Mouse (Mus musculus) cerebellum, adult (tissue): ENCODE measurements at regions not wholly inside any gene's neighbourhood (a gene's known extent, or its start where the extent isn't known, plus 50 kb on each side); places are given as distances from the start of the nearest gene placed in this dataset.

Experiments used
- ATAC-seq: cut with Nextera tagmentation; 2 replicates; pipeline ENCODE4 v1.9.2; 2017; ENCODE audit warnings: mild to moderate bottlenecking, moderate library complexity, mixed read lengths; ENCODE audit not compliant: insufficient number of reproducible peaks, low FRiP score, low TSS enrichment

- no peak for ATAC-seq
Measured at GRCm38 (mm10) chr4:127535630-127536029, 177.6 kb upstream of the Gjb5 start.

DNA sequence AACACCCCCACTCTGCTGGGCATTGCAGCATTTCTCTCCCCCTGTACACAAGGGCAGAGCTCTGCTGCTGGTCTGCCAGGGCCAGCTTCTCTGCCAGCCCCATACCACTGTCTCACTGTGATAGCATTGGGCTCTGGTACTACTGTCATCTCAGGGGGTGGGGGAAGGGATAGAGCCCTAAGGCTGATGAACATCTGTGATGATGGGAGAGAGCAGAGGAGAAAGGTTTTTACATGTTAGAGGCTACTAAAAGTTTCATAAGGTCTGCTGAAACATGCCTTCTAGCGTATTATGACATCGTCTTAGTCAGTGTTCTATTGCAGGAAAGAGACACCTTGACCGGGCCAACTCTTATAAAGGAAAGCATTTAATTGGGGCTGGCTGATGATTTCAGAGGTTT is 176.4 kb upstream of the Gjb5 start:
- no peak for ATAC-seq

DNA sequence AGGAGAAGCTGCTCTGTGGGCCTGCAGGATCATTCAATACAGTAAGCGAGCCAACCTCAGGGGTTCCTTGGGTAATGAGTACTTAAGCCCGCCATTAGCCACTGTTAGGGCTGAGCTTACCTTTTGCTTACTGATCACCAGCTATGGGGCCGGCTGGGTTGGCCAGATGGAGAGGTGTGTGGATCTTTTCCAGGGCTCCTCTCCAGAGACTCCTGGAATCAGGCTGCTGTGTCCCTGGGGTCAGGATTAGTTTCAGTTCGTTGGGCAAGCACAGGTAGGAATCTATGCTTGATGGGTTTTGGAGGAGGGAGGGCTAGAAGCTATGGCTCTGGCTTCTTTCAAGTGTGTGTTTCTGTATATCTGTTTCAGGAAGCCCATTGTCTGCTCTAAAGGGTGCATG is 175.7 kb upstream of the Gjb5 start:
- no peak for ATAC-seq

DNA sequence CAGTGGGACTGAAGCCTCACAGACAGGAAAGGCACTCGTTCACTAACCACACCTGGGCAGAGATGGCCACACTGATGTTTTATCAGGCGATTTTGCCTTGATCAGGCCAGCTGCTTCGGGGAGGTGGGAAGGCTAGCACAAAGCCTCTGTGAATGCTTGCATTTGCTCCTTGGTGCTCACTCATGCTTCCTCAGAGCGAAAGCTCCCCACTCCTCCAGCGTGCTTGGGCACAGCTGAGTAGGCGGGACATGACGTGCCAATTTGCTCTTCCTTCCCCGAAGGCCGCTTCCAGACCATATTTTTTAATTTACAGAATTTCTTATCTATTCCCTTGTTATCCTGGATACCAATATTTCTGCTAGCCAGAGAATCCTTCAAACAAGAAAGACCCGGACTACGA is 172.8 kb upstream of the Gjb5 start:
- no peak for ATAC-seq

DNA sequence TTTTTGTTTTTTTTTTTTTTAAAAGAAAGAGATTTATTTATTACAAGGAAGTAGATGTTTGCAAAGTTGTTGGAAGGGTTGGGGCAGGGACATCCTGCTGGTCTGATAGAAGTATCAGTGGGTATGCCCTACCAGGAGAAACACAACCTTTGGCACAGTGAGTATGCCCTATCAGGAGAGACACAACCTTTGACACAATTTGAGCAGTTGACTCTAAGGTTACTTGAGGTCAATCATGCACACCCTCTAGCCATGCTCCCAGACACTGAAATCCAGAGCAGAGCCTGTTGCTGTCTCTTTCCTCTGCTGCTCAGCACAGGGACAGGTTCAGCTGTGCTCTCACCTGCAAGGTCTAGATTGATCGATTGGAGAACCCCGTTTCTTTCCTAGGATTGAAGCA is 164.2 kb upstream of the Gjb5 start:
- ATAC-seq: no peak

GRCm38 (mm10) chr4:127517978-127518377 is 160.0 kb upstream of the Gjb5 start:
- ATAC-seq: no peak

DNA sequence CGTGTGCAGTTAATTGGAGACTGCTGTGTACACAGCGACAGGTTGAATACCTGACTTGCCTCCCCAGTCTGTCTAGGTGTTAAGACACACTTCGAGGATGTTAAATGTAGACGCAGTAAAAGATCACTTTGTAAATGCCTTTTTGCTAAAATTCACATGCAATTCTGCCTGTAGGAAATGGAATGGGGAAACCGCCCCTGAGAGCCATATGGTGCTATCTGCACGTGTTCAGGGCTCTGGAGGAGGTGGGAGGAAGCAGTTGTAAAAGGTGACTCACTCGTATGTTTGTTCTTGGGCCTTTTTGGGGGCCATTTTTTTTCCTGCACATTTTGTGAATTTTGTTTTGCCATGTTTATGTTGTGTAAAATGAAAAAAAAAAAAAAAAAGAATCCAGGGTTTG is 159.6 kb upstream of the Gjb5 start:
- no peak for ATAC-seq

GRCm38 (mm10) chr4:127509936-127510335 is 152.0 kb upstream of the Gjb5 start:
- no peak for ATAC-seq

DNA sequence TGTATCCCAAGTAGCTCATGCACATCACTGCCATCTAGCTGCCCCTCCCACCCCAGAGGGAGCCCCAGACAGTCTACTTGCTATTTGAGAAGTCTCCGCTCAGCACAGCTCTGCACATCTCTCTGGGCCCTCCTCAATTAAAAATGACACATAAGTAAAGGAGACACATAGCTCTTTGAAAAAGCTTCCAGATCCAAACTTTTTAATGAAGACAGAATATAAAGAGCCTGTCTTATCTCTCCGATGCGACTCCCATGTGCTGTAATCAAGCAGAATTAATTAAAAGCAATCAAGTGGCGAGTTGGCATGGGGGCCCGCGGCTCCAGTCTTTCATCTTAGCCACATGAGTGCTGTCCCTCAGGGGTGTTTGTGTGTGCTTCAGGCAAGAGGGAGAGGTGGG is 144.6 kb upstream of the Gjb5 start:
- ATAC-seq: no peak

DNA sequence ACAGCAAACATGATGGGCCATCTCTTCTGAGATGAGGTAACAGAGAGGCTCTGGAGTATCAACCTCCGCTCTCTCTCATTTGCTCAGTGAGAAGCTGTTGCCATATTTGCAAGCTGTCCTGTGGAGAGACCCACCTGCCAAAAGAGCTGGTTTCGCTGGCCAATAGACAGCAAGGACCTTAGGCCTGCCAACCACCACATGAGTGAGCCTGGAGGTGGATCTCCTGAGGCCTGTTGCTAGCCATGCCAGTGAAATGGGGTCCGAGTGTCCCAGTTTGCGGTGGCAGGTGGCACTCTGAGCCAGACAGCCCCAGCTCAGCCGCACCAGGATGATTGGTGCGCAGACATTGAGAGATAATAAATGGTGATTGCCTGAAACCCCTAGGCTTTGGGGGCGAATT is 143.9 kb upstream of the Gjb5 start:
- ATAC-seq: peak; percentile 47; the same call in 1 of the 2 replicates

GRCm38 (mm10) chr4:127487016-127487780 is 129.2 kb upstream of the Gjb5 start:
- ATAC-seq: peak; percentile 87

DNA sequence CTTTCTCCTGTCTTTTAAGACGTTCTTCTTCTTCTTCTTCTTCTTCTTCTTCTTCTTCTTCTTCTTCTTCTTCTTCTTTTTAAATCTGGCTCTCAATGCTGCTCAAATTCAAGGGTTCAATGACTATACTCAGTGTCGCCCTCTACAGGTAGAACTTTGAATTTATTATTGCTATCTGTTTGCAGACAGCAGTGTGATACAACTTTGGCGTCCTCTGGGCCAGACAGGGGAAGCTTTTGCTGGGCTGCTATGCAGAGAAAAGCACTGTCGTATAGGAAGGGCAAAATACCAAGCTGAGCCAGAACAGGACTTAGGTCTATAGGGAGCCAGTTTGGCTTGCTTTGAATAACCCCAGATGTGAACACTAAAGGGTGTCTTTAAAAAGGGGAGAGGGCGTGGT is 127.3 kb upstream of the Gjb5 start:
- ATAC-seq: no peak

GRCm38 (mm10) chr4:127482461-127482860 is 124.5 kb upstream of the Gjb5 start:
- ATAC-seq: no peak

DNA sequence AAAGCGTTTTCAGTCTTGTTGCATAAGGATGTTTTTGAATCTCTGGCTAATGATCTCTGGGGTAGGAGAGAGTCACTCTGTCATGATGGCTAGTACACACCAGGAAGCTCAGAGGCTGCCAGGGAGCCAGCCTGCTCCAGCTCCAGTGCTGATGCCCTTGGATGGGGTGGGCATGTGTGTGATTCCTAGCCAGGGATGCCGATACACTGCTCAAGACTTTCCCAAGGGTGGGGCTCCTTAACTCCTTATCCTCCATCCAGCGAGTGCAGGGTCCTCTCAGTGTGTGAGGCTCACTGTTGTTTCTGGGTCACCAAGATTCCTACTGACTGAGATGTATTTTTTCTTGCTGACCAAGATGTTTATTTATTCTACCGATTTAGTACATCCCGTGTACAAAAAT is 122.4 kb upstream of the Gjb5 start:
- no peak for ATAC-seq

DNA sequence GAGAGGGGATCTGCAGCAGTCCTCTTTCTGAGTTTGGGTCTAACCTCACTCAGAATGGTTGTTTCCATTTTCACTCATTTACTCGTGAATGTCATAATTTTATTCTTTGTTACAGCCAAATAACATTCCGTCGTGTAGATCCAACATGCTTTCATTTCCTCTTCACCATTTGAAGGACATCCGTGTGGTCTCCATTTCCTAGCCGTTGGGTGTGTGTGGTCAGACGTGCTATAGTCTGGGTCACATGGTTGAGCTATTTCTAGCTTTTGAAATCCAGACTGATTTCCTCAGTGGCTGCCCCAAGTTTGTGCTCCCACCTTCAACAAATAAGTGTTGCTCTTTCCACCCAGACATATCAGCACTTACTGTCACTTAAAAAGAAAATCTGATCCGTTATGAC is 111.9 kb upstream of the Gjb5 start:
- no peak for ATAC-seq

- ATAC-seq: no peak
Measured at GRCm38 (mm10) chr4:127454511-127455119, 96.6 kb upstream of the Gjb5 start.

DNA sequence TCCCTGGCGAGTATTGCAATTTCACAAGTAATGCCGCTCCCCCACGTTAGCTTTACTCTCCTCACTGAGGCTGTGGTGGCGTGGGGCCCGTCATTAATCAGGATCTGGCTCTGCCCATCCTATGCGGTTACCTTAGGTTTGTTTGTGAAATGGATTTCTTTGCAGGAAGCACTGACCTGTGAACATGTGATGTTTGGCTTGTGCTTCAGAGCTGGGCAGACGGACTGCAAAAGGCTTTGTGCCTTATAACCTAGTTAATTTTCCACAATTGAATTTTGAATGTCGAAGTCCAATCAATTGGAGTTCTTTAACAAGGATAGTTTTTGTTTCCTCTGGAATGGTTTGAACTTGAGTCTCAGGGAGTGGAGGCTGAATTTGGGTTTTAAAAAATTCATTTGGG is 94.1 kb upstream of the Gjb5 start:
- ATAC-seq: no peak

GRCm38 (mm10) chr4:127445300-127445699 is 87.3 kb upstream of the Gjb5 start:
- ATAC-seq: no peak

GRCm38 (mm10) chr4:127444056-127444455 is 86.1 kb upstream of the Gjb5 start:
- ATAC-seq: no peak

DNA sequence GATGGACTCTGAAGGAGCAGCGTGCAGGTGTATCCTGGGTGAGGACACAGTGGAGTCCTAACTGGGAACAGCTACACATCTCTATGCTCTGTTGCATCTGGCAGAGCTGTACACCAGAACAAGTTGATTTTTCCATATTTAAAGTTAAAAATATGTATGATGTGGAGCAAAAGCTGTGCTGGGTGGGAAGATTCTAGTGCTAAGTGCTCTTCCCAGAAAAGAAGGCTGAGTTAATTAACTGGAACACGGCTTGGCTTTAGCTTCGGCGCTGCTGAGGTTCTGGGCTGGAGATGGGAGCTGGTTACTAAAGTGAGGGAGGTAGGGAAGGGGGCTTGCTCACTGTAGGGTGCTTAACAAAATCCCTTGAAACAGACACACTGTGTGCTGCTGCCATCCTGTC is 84.0 kb upstream of the Gjb5 start:
- no peak for ATAC-seq

GRCm38 (mm10) chr4:127440602-127441001 is 82.6 kb upstream of the Gjb5 start:
- ATAC-seq: no peak

DNA sequence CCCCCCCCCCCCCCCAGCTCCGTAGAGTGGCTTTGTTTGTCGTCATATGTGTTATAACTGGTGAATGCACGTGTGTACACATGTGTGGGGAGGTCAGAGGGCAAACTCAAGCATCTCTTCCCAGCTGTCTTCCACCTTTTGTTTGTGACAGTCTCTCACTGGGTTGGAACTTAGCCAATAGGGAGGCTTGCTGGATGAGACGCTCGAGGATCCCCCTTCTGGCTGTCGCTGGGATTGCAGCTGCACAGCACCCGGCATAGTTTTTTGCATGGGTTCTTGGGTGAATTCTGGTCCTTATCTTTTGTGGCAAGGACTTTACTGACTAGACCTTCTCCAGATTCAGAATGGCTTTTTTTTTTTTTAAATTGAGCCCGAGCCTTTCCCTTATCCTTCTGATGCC is 77.1 kb upstream of the Gjb5 start:
- ATAC-seq: 0 out of 2 replicates have a peak, but pooled peaks have one; percentile 15
